Mouse (Mus musculus) hindbrain, postnatal 0 days (tissue): Measurements from ENCODE around the gene Hist1h3h. TPM values are rescaled to one million over a fixed set of nuclear protein-coding genes. Genes with fewer than 3 reads are reported as not detected.
A peak's percentile ranks its signal among the peaks of the same experiment; 100 is the strongest.
"Not testable (repeated sequence)": the region's sequence is repeated elsewhere in the genome, so short reads cannot be mapped to it uniquely, and the experiment has no call there.

ENCODE experiments used
- ATAC-seq: fragments of 200-750 bp; cut with Nextera tagmentation; 2 replicates; pipeline ENCODE4 v1.8.0; 2017; ENCODE audit warnings: mild to moderate bottlenecking, moderate TSS enrichment, moderate library complexity
- DNase-seq: peaks from one replicate; pipeline ENCODE4 v3.0.0-alpha.2; 2015; ENCODE audit warnings: low spot score
- H3K27ac ChIP-seq: fragments of 300-500 bp; sonication (generic); 2 replicates; pipeline ENCODE4 v1.5.1; 2014; ENCODE audit warnings: mild to moderate bottlenecking
- H3K27me3 ChIP-seq: fragments of 300-500 bp; sonication (generic); 2 replicates; pipeline ENCODE4 v1.6.1; 2014; ENCODE audit warnings: low read length, mixed read lengths; ENCODE audit not compliant: insufficient read depth
- H3K36me3 ChIP-seq: fragments of 300-500 bp; sonication (generic); 2 replicates; pipeline ENCODE4 v1.6.1; 2014; ENCODE audit warnings: low read length, mixed read lengths; ENCODE audit not compliant: insufficient read depth
- H3K4me1 ChIP-seq: fragments of 300-500 bp; sonication (generic); 2 replicates; pipeline ENCODE4 v1.6.1; 2014; ENCODE audit warnings: antibody characterized with exemption, low read length, mixed read lengths; ENCODE audit not compliant: insufficient read depth
- H3K4me2 ChIP-seq: fragments of 300-500 bp; sonication (generic); 2 replicates; pipeline ENCODE4 v1.6.1; 2014; ENCODE audit warnings: low read depth, mild to moderate bottlenecking, low read length, moderate library complexity, mixed read lengths
- H3K4me3 ChIP-seq: fragments of 300-500 bp; sonication (generic); 2 replicates; pipeline ENCODE4 v1.5.1; 2014; ENCODE audit warnings: low read length
- H3K9ac ChIP-seq: fragments of 300-500 bp; sonication (generic); replicated peaks from 2 replicates; pipeline ENCODE4 v1.6.1; 2014; ENCODE audit warnings: mild to moderate bottlenecking, low read length, moderate library complexity, mixed read lengths
- H3K9me3 ChIP-seq: fragments of 300-500 bp; sonication (generic); 2 replicates; pipeline ENCODE4 v1.6.1; 2016; ENCODE audit warnings: low read length, mixed read lengths
- CTCF ChIP-seq: IDR thresholded peaks from 2 replicates; pipeline ENCODE4 v1.5.1; 2016; ENCODE audit warnings: antibody characterized with exemption, control low read depth, low read depth
- WGBS: fragments of 180-500 bp; shearing (Covaris S2); extraction: QIAGEN DNeasy Blood & Tissue Kit; methylation state at CpG from one replicate; pipeline ENCODE4 v1.1.7; 2014; 5-methylcytosine and 5-hydroxymethylcytosine counted together
- polyA plus RNA-seq: library from polyadenylated mRNA; unstranded; fragments of >200 nt; fragmentation: Nextera tagmentation; extraction: Ambion mirVana; gene quantifications from 2 replicates; pipeline ENCODE4 v1.2.1, GENCODE M21; 2015
- total RNA-seq: library from RNA; depleted of rRNA; stranded (reverse); fragments of >200 nt; gene quantifications from 2 replicates; pipeline ENCODE4 v1.2.3, GENCODE M21; 2014

The Hist1h3h gene
- total and polyA plus RNA-seq, 2 experiments from 2014 or later, result 6.2 to 1,004 TPM

GRCm38 (mm10) chr13:21745006-21745405, 27.5 kb downstream of the Hist1h3h start:
- Histone ChIP-seq H3K4me1 (no peaks in the 10 kb centered on the region), H3K9me3 (no peaks in the 10 kb centered on the region), H3K36me3 (no peaks in the 10 kb centered on the region), H3K4me3 (no peak overlapping the region), H3K9ac (no peak overlapping the region), H3K27ac (no peak overlapping the region), H3K4me2 (no peak overlapping the region), H3K27me3 (no peaks in the 10 kb centered on the region)
- WGBS, result 94% methylated on average over 1 of the region's 1 CpGs
- ATAC-seq (no peak), DNase-seq (no peak)
- TF ChIP-seq CTCF, result no peak

GRCm38 (mm10) chr13:21749387-21750158, 32.1 kb downstream of the Hist1h3h start:
- no peak for TF ChIP-seq CTCF
- Histone ChIP-seq H3K27me3 (no peaks in the 10 kb centered on the region), H3K36me3 (no peaks in the 10 kb centered on the region), H3K9me3 (no peaks in the 10 kb centered on the region), H3K4me1 (peaks cover 7% of the 10 kb centered on the region; the same call in 1 of the 2 replicates), H3K27ac (peak overlapping the region; percentile 71; the same call in 1 of the 2 replicates), H3K9ac (peak overlapping the region; percentile 56), H3K4me3 (peak overlapping the region; percentile 46), H3K4me2 (peak overlapping the region; percentile 64)
- no peak for ATAC-seq
- 5% methylated on average over 5 of the region's 5 CpGs for WGBS
- peak; percentile 29 for DNase-seq

GRCm38 (mm10) chr13:21750159-21751017, 32.9 kb downstream of the Hist1h3h start, which contains the start of gene Hist1h4k:
TSS of gene Hist1h4k (minus strand) at chr13:21750505.
- peak; percentile 87 for ATAC-seq

GRCm38 (mm10) chr13:21751417-21751816, 34.0 kb downstream of the Hist1h3h start:
- no peak overlapping the region for H3K4me3 ChIP-seq
- no peak for ATAC-seq
- TF ChIP-seq CTCF, result no peak
- H3K4me2 ChIP-seq, result no peak overlapping the region
- H3K27me3 ChIP-seq, result no peaks in the 10 kb centered on the region
- no peak overlapping the region for H3K9ac ChIP-seq
- H3K27ac ChIP-seq, result no peak overlapping the region
- H3K4me1 ChIP-seq, result peaks cover 9% of the 10 kb centered on the region; the same call in 1 of the 2 replicates
- no peaks in the 10 kb centered on the region for H3K36me3 ChIP-seq
- no peak for DNase-seq
- no peaks in the 10 kb centered on the region for H3K9me3 ChIP-seq

More at GRCm38 (mm10) chr13:21750159-21751017, 32.9 kb downstream of the Hist1h3h start, which contains the start of gene Hist1h4k:
- not testable (repeated sequence) for H3K4me1 ChIP-seq, H3K9me3 ChIP-seq, H3K27me3 ChIP-seq, H3K36me3 ChIP-seq
- peak within 1 kb of the TSS; percentile 71; the same call in 1 of the 2 replicates for H3K27ac ChIP-seq
- peak within 1 kb of the TSS; percentile 64 for H3K4me2 ChIP-seq
- 0% methylated on average over 43 of the region's 56 CpGs for WGBS
- peak within 1 kb of the TSS; percentile 46 for H3K4me3 ChIP-seq
- H3K9ac ChIP-seq, result peak within 1 kb of the TSS; percentile 56
- DNase-seq, result peak; percentile 95

- ATAC-seq, result no peak
- DNase-seq, result no peak
- 82% methylated on average over 3 of the region's 3 CpGs for WGBS
- TF ChIP-seq CTCF, result no peak
- Histone ChIP-seq H3K36me3 (no peaks in the 10 kb centered on the region), H3K4me3 (no peak overlapping the region), H3K9me3 (no peaks in the 10 kb centered on the region), H3K4me1 (peaks cover 9% of the 10 kb centered on the region; the same call in 1 of the 2 replicates), H3K27ac (no peak overlapping the region), H3K4me2 (no peak overlapping the region), H3K9ac (no peak overlapping the region), H3K27me3 (no peaks in the 10 kb centered on the region)
These were observed 34.4 kb downstream of the Hist1h3h start for GRCm38 (mm10) chr13:21751827-21752226.

- Histone ChIP-seq H3K27me3 (no peaks in the 10 kb centered on the region), H3K4me3 (no peak overlapping the region), H3K4me2 (peak overlapping the region; percentile 64; the same call in 1 of the 2 replicates), H3K9me3 (no peaks in the 10 kb centered on the region), H3K9ac (no peak overlapping the region), H3K4me1 (peaks cover 9% of the 10 kb centered on the region; the same call in 1 of the 2 replicates), H3K36me3 (no peaks in the 10 kb centered on the region), H3K27ac (no peak overlapping the region)
- no peak for TF ChIP-seq CTCF
- DNase-seq (no peak), ATAC-seq (no peak)
- 49% methylated on average over 3 of the region's 3 CpGs for WGBS
These were observed 34.9 kb downstream of the Hist1h3h start for GRCm38 (mm10) chr13:21752356-21752755.
